Mouse (Mus musculus) stomach, embryonic 15.5 days (tissue): Measurements from ENCODE around the gene Lypd6. TPM values are rescaled to one million over a fixed set of nuclear protein-coding genes. Genes with fewer than 3 reads are reported as not detected.
A peak's percentile ranks its signal among the peaks of the same experiment; 100 is the strongest.

ENCODE experiments used
- ATAC-seq: fragments of 200-750 bp; cut with Nextera tagmentation; 2 replicates; pipeline ENCODE4 v1.8.0; 2017; ENCODE audit warnings: low read depth, moderate number of reproducible peaks, moderate TSS enrichment; ENCODE audit not compliant: insufficient read depth, low FRiP score
- H3K27ac ChIP-seq: fragments of 300-500 bp; sonication (generic); 2 replicates; pipeline ENCODE4 v1.5.1; 2015; ENCODE audit warnings: mild to moderate bottlenecking, inconsistent platforms
- H3K27me3 ChIP-seq: fragments of 300-500 bp; sonication (generic); replicated peaks from 2 replicates; pipeline ENCODE4 v1.6.1; 2015; ENCODE audit warnings: inconsistent platforms
- H3K36me3 ChIP-seq: fragments of 300-500 bp; sonication (generic); 2 replicates; pipeline ENCODE4 v1.6.1; 2015; ENCODE audit warnings: inconsistent platforms
- H3K4me1 ChIP-seq: fragments of 300-500 bp; sonication (generic); 2 replicates; pipeline ENCODE4 v1.6.1; 2015; ENCODE audit warnings: inconsistent platforms
- H3K4me2 ChIP-seq: fragments of 300-500 bp; sonication (generic); 2 replicates; pipeline ENCODE4 v1.6.1; 2015; ENCODE audit warnings: mild to moderate bottlenecking, inconsistent platforms
- H3K4me3 ChIP-seq: fragments of 300-500 bp; sonication (generic); replicated peaks from 2 replicates; pipeline ENCODE4 v1.5.1; 2015; ENCODE audit warnings: inconsistent platforms
- H3K9ac ChIP-seq: fragments of 300-500 bp; sonication (generic); 2 replicates; pipeline ENCODE4 v1.6.1; 2015; ENCODE audit warnings: inconsistent platforms
- H3K9me3 ChIP-seq: fragments of 300-500 bp; sonication (generic); 2 replicates; pipeline ENCODE4 v1.6.1; 2016; ENCODE audit warnings: inconsistent platforms
- WGBS: fragments of 180-500 bp; shearing (Covaris S2); methylation state at CpG from one replicate; pipeline ENCODE4 v1.1.7; 2015; 5-methylcytosine and 5-hydroxymethylcytosine counted together
- polyA plus RNA-seq: library from polyadenylated mRNA; unstranded; fragments of >200 nt; fragmentation: Nextera tagmentation; extraction: Ambion mirVana; gene quantifications from 2 replicates; pipeline ENCODE4 v1.2.1, GENCODE M21; 2015

Lypd6 gene
- polyA plus RNA-seq, 1 experiment from 2014 or later = 20.2 TPM

DNA sequence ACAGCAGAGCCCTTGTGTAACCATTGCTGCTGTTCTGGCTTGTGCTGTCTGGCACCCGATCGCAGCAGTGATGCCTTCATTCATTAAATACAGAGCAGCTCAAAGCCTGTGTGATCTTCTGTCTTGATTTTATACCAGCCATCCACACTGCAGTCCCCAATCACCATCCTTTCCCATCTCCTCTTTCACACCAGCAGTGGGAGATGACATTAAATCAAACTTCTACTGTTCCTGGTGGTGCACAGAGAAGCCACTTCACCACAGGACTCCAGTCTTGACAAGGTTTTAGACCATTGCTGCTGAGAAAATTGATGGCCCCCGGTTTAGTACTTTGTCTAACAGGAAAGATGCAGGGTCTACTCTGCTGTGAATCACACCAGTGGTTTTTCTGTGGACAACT lies 44.9 kb downstream of the Lypd6 start:
- Histone ChIP-seq H3K27me3 (no peaks in the 10 kb centered on the region), H3K4me3 (no peak overlapping the region), H3K9me3 (no peaks in the 10 kb centered on the region), H3K36me3 (no peaks in the 10 kb centered on the region), H3K27ac (no peak overlapping the region), H3K4me1 (no peaks in the 10 kb centered on the region), H3K9ac (no peak overlapping the region), H3K4me2 (no peak overlapping the region)
- no peak for ATAC-seq
- WGBS = 83% methylated on average over 3 of the region's 3 CpGs

DNA sequence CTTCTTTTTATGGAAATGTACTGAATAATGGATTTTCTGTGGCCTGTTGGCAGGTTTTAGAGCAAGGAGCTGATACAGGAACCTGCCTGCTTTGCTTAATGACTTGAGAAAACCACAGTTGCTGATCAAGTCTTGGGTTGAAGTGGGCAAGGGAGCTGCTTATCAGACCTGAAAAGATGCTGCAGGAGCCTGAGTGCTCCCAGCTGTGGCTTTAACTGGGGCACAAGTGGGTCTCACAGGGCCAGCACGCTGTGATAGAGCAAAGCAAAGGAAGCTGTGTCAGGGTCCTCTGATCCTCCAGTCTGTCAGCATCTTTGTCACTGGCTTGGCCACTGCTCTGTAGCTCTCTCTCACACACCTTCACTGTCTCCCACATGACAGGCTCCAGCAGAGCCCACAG lies 45.4 kb downstream of the Lypd6 start:
- Histone ChIP-seq H3K9me3 (no peaks in the 10 kb centered on the region), H3K27ac (no peak overlapping the region), H3K9ac (no peak overlapping the region), H3K4me3 (no peak overlapping the region), H3K4me2 (no peak overlapping the region), H3K36me3 (no peaks in the 10 kb centered on the region), H3K27me3 (no peaks in the 10 kb centered on the region), H3K4me1 (no peaks in the 10 kb centered on the region)
- ATAC-seq = no peak
- 61% methylated on average over 1 of the region's 1 CpGs for WGBS

DNA sequence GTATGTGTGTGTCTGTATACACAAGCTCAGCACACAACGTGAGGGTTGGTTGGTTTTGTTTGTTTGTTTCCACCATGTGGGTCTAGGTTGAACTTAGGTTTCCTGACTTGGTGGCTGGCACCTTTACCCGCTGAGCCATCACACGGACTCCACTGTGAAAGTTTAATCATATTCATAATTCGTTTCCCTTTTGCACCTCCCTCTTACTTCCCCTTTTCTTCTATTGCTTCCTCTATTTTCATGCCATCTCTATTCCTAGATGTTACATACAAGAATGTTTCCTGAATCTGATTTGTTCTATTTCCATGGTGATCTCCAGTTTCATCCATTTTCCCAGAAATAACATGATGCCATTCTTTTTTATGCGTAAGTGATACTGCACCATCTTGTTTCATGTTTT lies 46.2 kb downstream of the Lypd6 start:
- Histone ChIP-seq H3K4me2 (no peak overlapping the region), H3K36me3 (no peaks in the 10 kb centered on the region), H3K27me3 (no peaks in the 10 kb centered on the region), H3K4me3 (no peak overlapping the region), H3K4me1 (no peaks in the 10 kb centered on the region), H3K27ac (no peak overlapping the region), H3K9me3 (no peaks in the 10 kb centered on the region), H3K9ac (no peak overlapping the region)
- no peak for ATAC-seq
- 82% methylated on average over 5 of the region's 5 CpGs for WGBS

DNA sequence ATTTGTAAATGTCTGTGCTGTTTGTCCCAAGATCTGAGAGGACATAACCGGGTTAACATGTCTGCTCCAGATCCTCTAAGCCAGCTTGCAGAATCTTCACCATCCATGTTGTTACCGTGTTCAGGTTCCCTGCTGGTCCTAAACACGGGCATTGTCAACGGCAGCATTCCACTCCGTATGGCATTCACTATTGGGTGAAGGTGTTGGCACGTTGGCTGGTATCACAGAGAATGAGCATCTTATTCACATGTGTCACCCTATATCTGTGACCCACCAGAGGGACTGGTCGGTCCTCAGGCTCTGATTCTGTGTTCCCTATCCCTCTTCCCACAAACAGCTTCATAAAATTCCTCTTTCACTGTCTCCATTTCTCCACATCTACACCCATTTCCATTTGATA lies 52.9 kb downstream of the Lypd6 start:
- ATAC-seq = no peak
- Histone ChIP-seq H3K9me3 (no peaks in the 10 kb centered on the region), H3K36me3 (no peaks in the 10 kb centered on the region), H3K27ac (no peak overlapping the region), H3K4me2 (no peak overlapping the region), H3K27me3 (no peaks in the 10 kb centered on the region), H3K4me3 (no peak overlapping the region), H3K4me1 (no peaks in the 10 kb centered on the region), H3K9ac (no peak overlapping the region)
- WGBS = 89% methylated on average over 7 of the region's 7 CpGs

DNA sequence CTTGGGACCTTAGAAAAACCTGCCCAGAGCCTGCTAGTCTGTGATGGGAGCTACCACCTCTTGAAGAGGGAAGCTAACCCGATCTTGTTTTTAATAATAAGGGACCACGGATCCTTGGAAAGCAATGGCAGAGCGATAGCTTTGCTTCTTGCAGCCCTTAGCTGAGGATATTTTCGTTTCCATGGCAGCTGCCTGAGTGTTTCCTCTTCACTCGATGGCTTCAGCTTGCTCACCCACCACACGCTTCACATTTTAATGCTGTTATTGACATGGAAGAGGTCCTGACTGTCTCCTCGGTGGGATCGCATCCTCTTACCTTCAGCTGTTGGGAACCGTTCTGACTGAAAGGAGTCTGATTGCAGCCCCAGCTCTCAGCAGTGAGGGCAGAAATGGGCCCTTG lies 54.6 kb downstream of the Lypd6 start:
- Histone ChIP-seq H3K4me1 (no peaks in the 10 kb centered on the region), H3K4me3 (no peak overlapping the region), H3K9ac (no peak overlapping the region), H3K4me2 (no peak overlapping the region), H3K27ac (no peak overlapping the region), H3K36me3 (no peaks in the 10 kb centered on the region), H3K27me3 (no peaks in the 10 kb centered on the region), H3K9me3 (no peaks in the 10 kb centered on the region)
- ATAC-seq = no peak
- WGBS = 82% methylated on average over 9 of the region's 9 CpGs

DNA sequence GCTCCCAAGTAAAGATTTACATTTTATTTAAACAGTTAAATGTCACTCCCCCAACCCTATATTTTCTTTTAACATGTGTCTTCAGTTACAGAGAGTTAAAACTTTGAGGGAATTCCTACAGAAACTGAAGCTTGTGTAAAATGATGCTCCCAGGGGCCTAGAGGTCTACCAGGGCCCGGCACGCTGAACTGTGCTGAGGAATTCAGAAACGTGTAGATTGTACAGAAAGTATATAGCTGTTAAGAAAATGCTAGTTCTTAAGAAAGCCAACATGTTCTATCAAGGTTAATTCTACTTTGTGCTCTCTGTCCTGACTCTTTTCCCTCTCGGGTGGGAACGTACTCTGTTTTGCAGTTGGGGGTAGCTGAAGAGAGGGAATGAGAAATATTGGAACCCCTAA lies 57.1 kb downstream of the Lypd6 start:
- no peak for ATAC-seq
- no peaks in the 10 kb centered on the region for H3K36me3 ChIP-seq
- WGBS = 78% methylated on average over 5 of the region's 5 CpGs
- H3K9me3 ChIP-seq = no peaks in the 10 kb centered on the region
- H3K4me2 ChIP-seq = no peak overlapping the region
- no peak overlapping the region for H3K4me3 ChIP-seq
- no peak overlapping the region for H3K27ac ChIP-seq
- no peak overlapping the region for H3K9ac ChIP-seq
- no peaks in the 10 kb centered on the region for H3K27me3 ChIP-seq
- H3K4me1 ChIP-seq = no peaks in the 10 kb centered on the region

DNA sequence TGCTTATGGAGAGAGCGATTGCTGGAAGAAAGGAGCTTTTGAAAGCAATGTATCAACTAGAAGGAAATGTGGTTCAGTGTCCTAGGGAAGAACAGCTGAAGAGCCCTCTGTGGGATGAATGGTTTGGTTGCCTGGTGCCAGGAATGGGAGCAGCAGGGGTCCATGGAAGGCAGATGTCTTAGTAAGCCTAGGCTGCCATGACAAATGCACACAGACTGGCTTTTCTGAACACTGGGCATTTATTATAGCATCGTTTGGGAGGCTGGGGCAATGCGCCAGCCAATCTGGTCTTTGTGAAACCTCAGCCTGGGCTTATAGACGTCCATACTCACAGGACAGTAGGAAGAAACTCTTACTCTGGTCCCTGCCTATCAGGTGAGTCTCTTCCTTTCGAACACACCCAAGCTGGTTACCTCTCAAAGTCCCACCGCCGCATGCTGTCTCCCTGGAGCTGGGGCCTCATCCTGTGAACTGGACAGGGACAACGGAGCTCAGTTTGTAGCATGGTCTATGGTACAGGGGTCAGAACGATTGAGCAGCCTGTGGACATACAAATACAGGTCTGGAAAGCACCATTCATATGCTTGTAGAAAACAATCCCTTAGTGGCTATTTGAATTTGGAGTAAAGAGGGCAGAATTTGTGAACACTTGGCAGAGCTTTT lies 61.4 kb downstream of the Lypd6 start:
- Histone ChIP-seq H3K9ac (no peak overlapping the region), H3K36me3 (no peaks in the 10 kb centered on the region), H3K27ac (no peak overlapping the region), H3K4me1 (no peaks in the 10 kb centered on the region), H3K9me3 (no peaks in the 10 kb centered on the region), H3K27me3 (no peaks in the 10 kb centered on the region), H3K4me2 (no peak overlapping the region), H3K4me3 (no peak overlapping the region)
- ATAC-seq = no peak
- WGBS = 81% methylated on average over 9 of the region's 9 CpGs

DNA sequence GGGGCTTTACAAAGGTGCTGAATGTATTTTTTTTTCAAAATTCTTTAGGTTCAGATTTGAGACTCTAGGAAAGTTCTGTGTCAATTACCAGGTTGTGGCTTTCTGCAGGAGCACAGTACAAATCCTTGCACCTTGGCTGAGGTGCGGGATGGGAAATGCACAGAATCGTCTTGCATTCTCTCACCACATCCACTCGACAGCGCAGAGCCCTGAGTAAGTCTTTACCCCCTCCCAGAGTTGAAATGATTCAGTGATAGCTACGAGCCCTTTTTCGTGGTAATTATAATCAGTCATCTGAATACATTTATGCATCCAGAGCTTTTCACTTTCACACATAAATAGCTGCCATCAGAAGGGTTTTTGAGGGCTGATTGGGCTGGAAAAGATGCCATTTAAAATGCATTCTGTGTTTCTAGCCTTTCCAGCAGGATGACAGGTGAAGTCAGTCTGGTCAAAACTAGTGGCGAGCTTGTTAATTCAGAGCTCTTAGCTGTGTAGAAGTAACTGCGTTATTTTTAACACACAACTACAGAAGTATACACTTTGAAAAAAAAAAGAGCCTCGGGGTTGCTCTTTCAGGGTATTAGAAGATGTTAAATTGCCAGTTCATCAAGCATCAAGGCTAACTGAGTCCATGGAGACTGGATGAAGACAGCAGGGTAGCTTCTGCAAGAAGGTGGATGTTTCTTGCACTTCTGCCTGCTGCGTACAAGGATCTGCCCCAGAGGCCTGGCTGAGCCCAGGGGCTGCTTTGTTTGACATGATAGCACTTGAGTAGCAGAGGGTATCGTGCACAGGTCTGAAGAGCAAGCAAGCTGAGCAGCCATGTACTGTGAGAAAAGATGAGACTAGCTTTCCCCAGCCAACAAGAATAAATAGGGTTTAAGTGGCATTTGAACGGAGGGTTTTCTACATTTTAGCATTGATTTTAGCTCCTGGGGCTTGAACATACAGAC lies 62.4 kb downstream of the Lypd6 start:
- H3K4me3 ChIP-seq = no peak overlapping the region
- H3K4me1 ChIP-seq = no peaks in the 10 kb centered on the region
- no peak overlapping the region for H3K9ac ChIP-seq
- WGBS = 79% methylated on average over 12 of the region's 12 CpGs
- no peak overlapping the region for H3K27ac ChIP-seq
- H3K4me2 ChIP-seq = no peak overlapping the region
- H3K9me3 ChIP-seq = no peaks in the 10 kb centered on the region
- no peaks in the 10 kb centered on the region for H3K36me3 ChIP-seq
- ATAC-seq = no peak
- H3K27me3 ChIP-seq = no peaks in the 10 kb centered on the region

DNA sequence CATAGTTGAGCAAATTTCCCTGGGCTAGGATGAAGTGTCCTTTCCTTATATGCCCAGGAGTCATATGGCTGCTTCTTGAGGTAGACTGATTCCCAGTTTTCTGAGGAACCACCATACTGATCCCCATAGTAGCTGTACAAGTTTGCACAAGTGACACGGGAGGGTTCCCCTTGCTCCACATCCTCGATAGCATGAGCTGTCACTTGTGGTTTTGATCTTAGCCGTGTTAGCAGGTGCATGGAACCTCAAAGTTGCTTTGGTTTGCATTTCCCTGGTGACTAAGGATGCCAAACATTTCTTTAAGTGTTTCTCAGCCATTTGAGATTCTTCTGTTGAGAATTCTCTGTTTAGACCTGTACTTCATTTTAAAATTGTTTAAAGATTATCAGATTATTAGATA lies 64.4 kb downstream of the Lypd6 start:
- WGBS = 76% methylated on average over 3 of the region's 3 CpGs
- no peaks in the 10 kb centered on the region for H3K36me3 ChIP-seq
- H3K9me3 ChIP-seq = no peaks in the 10 kb centered on the region
- H3K27ac ChIP-seq = no peak overlapping the region
- H3K27me3 ChIP-seq = no peaks in the 10 kb centered on the region
- H3K4me2 ChIP-seq = no peak overlapping the region
- H3K4me1 ChIP-seq = no peaks in the 10 kb centered on the region
- no peak for ATAC-seq
- no peak overlapping the region for H3K4me3 ChIP-seq
- H3K9ac ChIP-seq = no peak overlapping the region

DNA sequence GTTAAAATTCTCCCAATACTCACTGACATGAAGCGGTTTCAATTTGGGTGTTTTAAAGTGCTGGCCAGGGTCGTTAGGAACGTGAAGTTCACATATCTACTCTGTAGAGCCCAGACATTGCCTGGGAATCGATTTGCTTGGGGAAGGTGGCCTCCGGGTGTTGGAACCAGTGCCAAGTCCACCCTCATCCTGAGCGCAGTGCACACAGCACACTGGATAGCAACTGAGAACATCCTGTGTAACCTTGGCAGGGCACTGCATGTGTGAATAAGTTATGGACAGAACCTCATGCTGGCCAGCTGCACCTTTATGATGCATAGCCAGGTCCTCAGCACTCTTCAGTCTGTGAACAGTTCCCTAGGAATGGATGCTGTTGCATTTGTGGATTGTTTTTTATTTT lies 77.4 kb downstream of the Lypd6 start:
- whole genome bisulfite sequencing = 68% methylated on average over 6 of the region's 6 CpGs
- ATAC-seq = peak; percentile 68; the same call in 1 of the 2 replicates
- no peak overlapping the region for H3K4me3 ChIP-seq

DNA sequence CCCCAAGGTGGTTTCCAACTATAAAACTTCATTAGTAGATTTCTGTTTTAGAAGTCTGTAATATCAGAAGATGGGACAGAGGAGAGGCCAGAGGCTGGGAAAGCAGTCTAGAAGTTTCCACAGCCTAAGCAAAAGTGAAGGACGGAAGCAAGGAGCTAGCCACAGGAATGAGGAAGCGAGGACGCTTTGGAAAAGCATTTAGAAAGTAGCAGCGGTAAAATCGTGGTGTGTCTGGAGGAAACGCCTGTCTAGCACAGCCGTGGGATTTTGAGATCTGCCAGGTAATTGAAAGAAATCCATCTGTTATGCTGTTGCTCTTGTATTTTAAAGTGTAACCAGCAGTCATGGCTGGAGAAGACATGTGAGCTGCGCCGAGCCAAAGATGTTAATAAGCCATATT lies 81.1 kb downstream of the Lypd6 start:
- 61% methylated on average over 9 of the region's 9 CpGs for WGBS
- no peak overlapping the region for H3K4me3 ChIP-seq
- no peaks in the 10 kb centered on the region for H3K9me3 ChIP-seq

More for the DNA sequence above, 77.4 kb downstream of the Lypd6 start:
- Histone ChIP-seq H3K9me3 (no peaks in the 10 kb centered on the region), H3K36me3 (no peaks in the 10 kb centered on the region), H3K4me1 (no peaks in the 10 kb centered on the region), H3K4me2 (no peak overlapping the region), H3K27me3 (no peaks in the 10 kb centered on the region), H3K27ac (no peak overlapping the region), H3K9ac (no peak overlapping the region)

More for the DNA sequence above, 81.1 kb downstream of the Lypd6 start:
- H3K4me2 ChIP-seq = no peak overlapping the region
- no peaks in the 10 kb centered on the region for H3K27me3 ChIP-seq
- 0 out of 2 replicates have a peak, but pooled peaks cover 6% of the 10 kb centered on the region for H3K4me1 ChIP-seq
- H3K9ac ChIP-seq = no peak overlapping the region
- no peak for ATAC-seq
- H3K27ac ChIP-seq = no peak overlapping the region
- H3K36me3 ChIP-seq = no peaks in the 10 kb centered on the region
